Mouse (Mus musculus): Measurements from ENCODE around the gene Ccdc115. TPM values are rescaled to one million over a fixed set of nuclear protein-coding genes. Genes with fewer than 3 reads are reported as not detected.
A peak's percentile ranks its signal among the peaks of the same experiment; 100 is the strongest.

Gene Ccdc115
- polyA plus RNA-seq, 1 experiment from 2014 or later, result 49.1 TPM

DNA sequence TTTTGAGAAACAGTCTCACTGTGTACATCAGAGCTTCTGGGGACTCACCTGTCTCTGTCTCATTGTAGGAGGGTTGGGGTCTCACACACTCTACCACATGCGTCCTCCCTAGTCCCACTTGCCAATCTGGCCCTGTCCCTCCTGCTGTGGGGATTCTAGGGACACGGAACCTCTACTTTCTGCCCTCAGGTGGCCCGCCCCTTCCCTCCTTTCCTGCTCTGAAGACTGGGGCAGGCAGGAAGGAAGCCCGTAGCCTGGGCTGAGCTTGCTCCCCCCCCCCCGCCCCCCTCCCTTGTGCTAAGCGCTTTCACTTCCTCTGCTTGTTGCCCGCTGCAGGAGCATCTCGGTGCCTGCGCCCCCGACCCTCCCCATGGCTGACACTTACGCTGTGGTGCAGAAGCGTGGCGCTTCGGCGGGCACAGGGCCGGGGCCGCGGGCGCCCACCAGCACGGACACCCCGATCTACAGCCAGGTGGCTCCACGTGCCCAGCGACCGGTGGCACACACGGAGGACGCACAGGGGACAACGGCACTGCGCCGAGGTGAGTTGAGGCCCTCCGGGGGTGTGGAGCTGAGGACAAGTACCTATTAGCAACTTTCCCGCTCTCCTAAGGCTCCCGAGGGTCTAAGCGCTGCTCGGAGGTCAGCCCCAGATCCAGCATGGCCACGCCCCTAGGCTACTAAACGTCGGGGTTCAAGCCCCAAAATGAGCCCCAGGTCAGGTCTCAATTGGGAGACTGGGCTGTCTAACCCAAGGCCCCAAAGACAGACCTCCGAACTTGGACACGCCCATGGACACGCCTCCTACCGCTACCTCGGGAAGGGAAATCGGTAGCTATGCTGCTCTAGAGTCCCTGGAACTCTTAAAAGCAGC, 33.2 kb upstream of the Ccdc115 start:
- Histone ChIP-seq H3K27me3 (replicated peaks; ENCODE audit: control insufficient read depth, insufficient read depth, low read length) (peaks cover 7% of the 10 kb centered on the region; the same call in 1 of the 2 replicates), H3K4me3 (ENCODE audit: low read depth, low read length) (peak overlapping the region; percentile 53), H3K36me3 (ENCODE audit: control insufficient read depth, insufficient read depth, low read length) (no peaks in the 10 kb centered on the region), H3K9ac (ENCODE audit: low read depth, low read length) (peak overlapping the region; percentile 63), H3K27ac (replicated peaks; ENCODE audit: low read depth, low read length) (no peak overlapping the region), H3K4me1 (ENCODE audit: control insufficient read depth, insufficient read depth, low read length) (0 out of 2 replicates have a peak, but pooled peaks cover 3% of the 10 kb centered on the region), H3K4me2 (ENCODE audit: low read depth, low read length) (peak overlapping the region; percentile 97), H3K9me3 (ENCODE audit: control insufficient read depth, low read length) (no peaks in the 10 kb centered on the region)
- ATAC-seq (ENCODE audit: low read depth) (peak; percentile 76), DNase-seq (ENCODE audit: low spot score) (peak; percentile 48)
- WGBS, result 1% methylated on average over 38 of the region's 43 CpGs

DNA sequence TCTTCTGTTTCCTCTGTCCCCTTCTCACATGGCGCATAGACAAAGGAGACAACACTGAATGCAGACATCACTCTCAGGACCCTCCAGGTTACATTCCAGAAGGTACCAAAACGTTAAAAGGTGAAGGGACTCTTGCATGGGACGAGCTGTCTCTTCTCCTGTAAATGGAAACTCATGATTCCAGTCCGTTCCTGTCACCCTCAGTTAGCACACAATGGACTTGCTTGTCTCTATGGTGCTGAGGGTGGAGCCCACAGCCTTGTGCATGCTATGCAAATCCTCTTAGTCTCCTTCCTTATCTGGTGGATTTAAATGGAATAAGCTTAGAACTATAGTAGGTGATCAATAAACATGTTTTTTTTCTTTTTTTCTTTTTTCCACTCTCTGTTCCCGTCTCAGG, 30.3 kb upstream of the Ccdc115 start:
- no peak overlapping the region for H3K27ac ChIP-seq (replicated peaks; ENCODE audit: low read depth, low read length)
- H3K4me3 ChIP-seq (ENCODE audit: low read depth, low read length), result no peak overlapping the region
- no peak for ATAC-seq (ENCODE audit: low read depth)

DNA sequence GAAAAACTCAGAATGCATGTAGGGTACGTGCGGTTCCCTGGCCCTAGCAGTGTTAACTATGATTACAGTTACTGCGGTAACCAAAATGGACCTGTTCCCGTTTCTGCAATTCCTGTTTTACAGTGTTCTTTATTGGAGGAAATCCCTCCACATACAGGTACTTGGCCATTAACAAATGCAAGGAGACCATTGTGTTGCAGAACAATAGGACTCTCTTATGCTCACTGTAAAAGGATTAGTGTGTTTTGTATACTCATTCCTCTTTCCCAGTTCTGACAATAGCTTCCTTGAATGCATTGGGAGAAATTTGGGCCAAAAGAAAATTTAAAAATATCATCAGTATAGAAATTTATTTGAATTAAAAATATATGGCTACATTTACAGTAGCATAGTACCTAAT, 29.0 kb upstream of the Ccdc115 start:
- peaks cover 10% of the 10 kb centered on the region; the same call in 1 of the 2 replicates for H3K27me3 ChIP-seq (replicated peaks; ENCODE audit: control insufficient read depth, insufficient read depth, low read length)
- DNase-seq (ENCODE audit: low spot score) (no peak), ATAC-seq (ENCODE audit: low read depth) (no peak)
- H3K36me3 ChIP-seq (ENCODE audit: control insufficient read depth, insufficient read depth, low read length), result no peaks in the 10 kb centered on the region
- no peak overlapping the region for H3K27ac ChIP-seq (replicated peaks; ENCODE audit: low read depth, low read length)
- no peaks in the 10 kb centered on the region for H3K9me3 ChIP-seq (ENCODE audit: control insufficient read depth, low read length)
- H3K4me2 ChIP-seq (ENCODE audit: low read depth, low read length), result no peak overlapping the region
- WGBS, result 68% methylated on average over 4 of the region's 4 CpGs
- 0 out of 2 replicates have a peak, but pooled peaks cover 3% of the 10 kb centered on the region for H3K4me1 ChIP-seq (ENCODE audit: control insufficient read depth, insufficient read depth, low read length)
- H3K9ac ChIP-seq (ENCODE audit: low read depth, low read length), result no peak overlapping the region
- no peak overlapping the region for H3K4me3 ChIP-seq (ENCODE audit: low read depth, low read length)

More for the DNA sequence above, 30.3 kb upstream of the Ccdc115 start:
- 0 out of 2 replicates have a peak, but pooled peaks cover 3% of the 10 kb centered on the region for H3K4me1 ChIP-seq (ENCODE audit: control insufficient read depth, insufficient read depth, low read length)
- H3K9me3 ChIP-seq (ENCODE audit: control insufficient read depth, low read length), result no peaks in the 10 kb centered on the region
- WGBS, result 67% methylated on average over 5 of the region's 5 CpGs
- H3K9ac ChIP-seq (ENCODE audit: low read depth, low read length), result no peak overlapping the region
- DNase-seq (ENCODE audit: low spot score), result no peak
- H3K27me3 ChIP-seq (replicated peaks; ENCODE audit: control insufficient read depth, insufficient read depth, low read length), result peaks cover 7% of the 10 kb centered on the region; the same call in 1 of the 2 replicates
- no peak overlapping the region for H3K4me2 ChIP-seq (ENCODE audit: low read depth, low read length)
- no peaks in the 10 kb centered on the region for H3K36me3 ChIP-seq (ENCODE audit: control insufficient read depth, insufficient read depth, low read length)

DNA sequence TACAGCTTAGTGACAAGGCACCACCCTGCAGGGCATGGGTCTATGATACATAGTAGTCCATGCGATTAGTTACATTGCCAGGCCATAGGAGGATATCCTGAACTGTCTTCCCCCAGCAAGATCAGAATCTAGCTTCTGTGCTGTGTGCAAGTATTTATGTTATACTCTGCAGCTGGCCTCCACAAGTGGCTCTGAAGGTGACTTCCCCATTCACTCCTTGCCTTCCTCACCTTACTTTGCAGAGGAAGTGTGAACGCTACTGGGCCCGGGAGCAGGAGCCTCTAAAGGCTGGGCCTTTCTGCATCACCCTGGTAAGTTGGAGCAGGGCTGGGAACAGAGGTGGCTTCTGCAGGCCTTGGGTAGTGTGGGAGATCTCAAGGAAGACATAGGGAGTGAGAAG, 28.6 kb upstream of the Ccdc115 start:
- no peak overlapping the region for H3K4me2 ChIP-seq (ENCODE audit: low read depth, low read length)
- peaks cover 10% of the 10 kb centered on the region; the same call in 1 of the 2 replicates for H3K27me3 ChIP-seq (replicated peaks; ENCODE audit: control insufficient read depth, insufficient read depth, low read length)
- no peaks in the 10 kb centered on the region for H3K9me3 ChIP-seq (ENCODE audit: control insufficient read depth, low read length)
- WGBS, result 73% methylated on average over 3 of the region's 3 CpGs
- H3K27ac ChIP-seq (replicated peaks; ENCODE audit: low read depth, low read length), result no peak overlapping the region
- no peak for ATAC-seq (ENCODE audit: low read depth)
- H3K36me3 ChIP-seq (ENCODE audit: control insufficient read depth, insufficient read depth, low read length), result no peaks in the 10 kb centered on the region
- no peak for DNase-seq (ENCODE audit: low spot score)
- H3K4me3 ChIP-seq (ENCODE audit: low read depth, low read length), result no peak overlapping the region
- 0 out of 2 replicates have a peak, but pooled peaks cover 3% of the 10 kb centered on the region for H3K4me1 ChIP-seq (ENCODE audit: control insufficient read depth, insufficient read depth, low read length)
- H3K9ac ChIP-seq (ENCODE audit: low read depth, low read length), result no peak overlapping the region

DNA sequence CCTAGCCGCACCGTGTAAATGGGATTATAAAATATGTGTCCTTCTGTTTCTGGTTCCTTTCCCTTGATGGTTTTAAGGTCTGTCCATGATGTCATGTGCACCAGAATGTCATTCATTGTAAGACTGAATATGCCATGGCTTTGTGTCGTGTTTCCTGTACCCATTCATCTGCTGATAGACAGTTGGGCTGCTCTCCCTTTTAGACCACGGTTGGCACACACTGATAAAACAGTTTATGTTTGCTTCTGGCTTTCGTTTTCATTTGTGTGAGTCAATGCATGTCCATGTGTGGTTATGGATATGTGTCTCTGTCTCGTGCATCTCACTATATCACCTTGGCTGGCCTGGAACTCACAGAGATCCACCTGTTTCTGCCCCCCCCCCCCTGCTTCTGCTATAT, 26.0 kb upstream of the Ccdc115 start:
- no peak for ATAC-seq (ENCODE audit: low read depth)
- no peak overlapping the region for H3K27ac ChIP-seq (replicated peaks; ENCODE audit: low read depth, low read length)
- 80% methylated on average over 6 of the region's 6 CpGs for WGBS

DNA sequence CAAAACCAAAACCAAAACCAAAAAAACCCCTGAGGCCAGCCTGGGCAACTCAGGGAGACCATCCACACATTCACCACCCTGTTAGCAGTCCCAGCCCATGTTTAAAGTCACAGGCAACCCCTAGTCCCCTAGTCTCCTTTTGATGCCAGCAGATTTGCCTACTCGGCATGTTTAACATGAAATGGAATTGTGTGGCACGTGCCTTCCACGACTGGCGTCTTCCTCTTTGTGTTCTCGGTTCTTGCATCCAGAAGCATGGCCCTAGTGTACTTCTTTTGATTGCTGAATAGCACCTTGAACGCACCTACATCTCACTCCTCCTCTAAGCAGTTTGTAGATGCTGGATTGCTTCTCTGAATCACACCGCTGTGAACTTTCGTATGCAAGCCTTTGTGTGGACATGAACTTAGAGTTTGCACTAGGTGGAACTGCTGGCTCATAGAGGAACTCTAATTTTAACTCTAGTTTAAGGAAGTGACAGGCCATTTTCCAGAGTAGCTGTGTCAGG, 24.9 kb upstream of the Ccdc115 start:
- DNase-seq (ENCODE audit: low spot score) (no peak), ATAC-seq (ENCODE audit: low read depth) (no peak)
- H3K4me1 ChIP-seq (ENCODE audit: control insufficient read depth, insufficient read depth, low read length), result peaks cover 4% of the 10 kb centered on the region; the same call in 1 of the 2 replicates
- no peak overlapping the region for H3K27ac ChIP-seq (replicated peaks; ENCODE audit: low read depth, low read length)
- no peak overlapping the region for H3K4me2 ChIP-seq (ENCODE audit: low read depth, low read length)
- 89% methylated on average over 8 of the region's 8 CpGs for WGBS
- peaks cover 22% of the 10 kb centered on the region for H3K27me3 ChIP-seq (replicated peaks; ENCODE audit: control insufficient read depth, insufficient read depth, low read length)
- no peaks in the 10 kb centered on the region for H3K36me3 ChIP-seq (ENCODE audit: control insufficient read depth, insufficient read depth, low read length)
- no peak overlapping the region for H3K9ac ChIP-seq (ENCODE audit: low read depth, low read length)
- no peak overlapping the region for H3K4me3 ChIP-seq (ENCODE audit: low read depth, low read length)
- H3K9me3 ChIP-seq (ENCODE audit: control insufficient read depth, low read length), result no peaks in the 10 kb centered on the region

More for the DNA sequence above, 26.0 kb upstream of the Ccdc115 start:
- Histone ChIP-seq H3K9ac (ENCODE audit: low read depth, low read length) (no peak overlapping the region), H3K9me3 (ENCODE audit: control insufficient read depth, low read length) (no peaks in the 10 kb centered on the region), H3K4me3 (ENCODE audit: low read depth, low read length) (no peak overlapping the region), H3K27me3 (replicated peaks; ENCODE audit: control insufficient read depth, insufficient read depth, low read length) (peaks cover 12% of the 10 kb centered on the region), H3K36me3 (ENCODE audit: control insufficient read depth, insufficient read depth, low read length) (no peaks in the 10 kb centered on the region), H3K4me1 (ENCODE audit: control insufficient read depth, insufficient read depth, low read length) (no peaks in the 10 kb centered on the region), H3K4me2 (ENCODE audit: low read depth, low read length) (no peak overlapping the region)
- DNase-seq (ENCODE audit: low spot score), result no peak

DNA sequence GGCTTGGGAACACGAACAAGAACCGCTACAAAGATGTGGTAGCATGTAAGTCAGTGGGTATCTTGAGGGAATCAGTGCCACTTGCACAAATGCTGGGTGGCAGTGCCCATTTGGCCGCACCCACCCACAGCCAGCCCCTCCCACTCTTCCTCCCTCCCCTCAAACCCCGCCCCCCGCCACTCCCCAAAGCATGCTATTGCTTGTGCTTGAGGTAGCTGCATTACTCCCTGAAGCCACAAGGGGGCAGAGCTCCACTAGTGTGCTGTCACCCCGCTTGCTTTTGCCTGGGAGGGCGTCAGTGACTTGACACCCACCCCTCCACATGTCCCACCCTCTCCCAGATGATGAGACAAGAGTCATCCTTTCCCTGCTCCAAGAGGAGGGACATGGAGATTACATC, 23.3 kb upstream of the Ccdc115 start:
- no peak for ATAC-seq (ENCODE audit: low read depth)
- peaks cover 4% of the 10 kb centered on the region; the same call in 1 of the 2 replicates for H3K4me1 ChIP-seq (ENCODE audit: control insufficient read depth, insufficient read depth, low read length)
- no peak overlapping the region for H3K4me2 ChIP-seq (ENCODE audit: low read depth, low read length)
- H3K9me3 ChIP-seq (ENCODE audit: control insufficient read depth, low read length), result no peaks in the 10 kb centered on the region
- H3K9ac ChIP-seq (ENCODE audit: low read depth, low read length), result no peak overlapping the region
- H3K4me3 ChIP-seq (ENCODE audit: low read depth, low read length), result no peak overlapping the region
- H3K27me3 ChIP-seq (replicated peaks; ENCODE audit: control insufficient read depth, insufficient read depth, low read length), result peaks cover 37% of the 10 kb centered on the region
- DNase-seq (ENCODE audit: low spot score), result peak; percentile 51
- H3K36me3 ChIP-seq (ENCODE audit: control insufficient read depth, insufficient read depth, low read length), result no peaks in the 10 kb centered on the region
- WGBS, result 19% methylated on average over 5 of the region's 7 CpGs
- H3K27ac ChIP-seq (replicated peaks; ENCODE audit: low read depth, low read length), result no peak overlapping the region

DNA sequence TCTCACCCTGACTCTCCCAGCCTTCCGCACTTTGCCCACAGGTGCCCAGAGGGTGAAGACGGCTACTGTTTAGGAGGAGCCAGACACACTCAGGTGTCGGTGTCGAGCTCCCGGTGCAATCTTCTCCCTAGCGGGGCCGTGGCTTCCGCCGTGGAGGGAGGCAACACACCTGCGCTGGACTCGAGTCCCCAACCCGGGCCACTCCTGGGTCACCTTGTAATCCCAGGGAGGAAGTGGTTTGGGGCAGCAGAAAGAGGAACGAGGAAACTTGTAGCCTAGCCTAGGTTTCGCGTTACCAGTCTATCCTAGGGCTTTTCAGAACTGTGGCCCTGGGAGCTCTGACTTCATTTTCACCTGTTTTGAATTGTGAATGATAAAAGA, 20.6 kb upstream of the Ccdc115 start:
- Histone ChIP-seq H3K27ac (replicated peaks; ENCODE audit: low read depth, low read length) (no peak overlapping the region), H3K36me3 (ENCODE audit: control insufficient read depth, insufficient read depth, low read length) (no peaks in the 10 kb centered on the region), H3K4me1 (ENCODE audit: control insufficient read depth, insufficient read depth, low read length) (peaks cover 4% of the 10 kb centered on the region; the same call in 1 of the 2 replicates), H3K4me2 (ENCODE audit: low read depth, low read length) (peak overlapping the region; percentile 72), H3K4me3 (ENCODE audit: low read depth, low read length) (peak overlapping the region; percentile 47), H3K27me3 (replicated peaks; ENCODE audit: control insufficient read depth, insufficient read depth, low read length) (peaks cover 46% of the 10 kb centered on the region), H3K9me3 (ENCODE audit: control insufficient read depth, low read length) (no peaks in the 10 kb centered on the region), H3K9ac (ENCODE audit: low read depth, low read length) (peak overlapping the region; percentile 43)
- under 1% methylated on average over 15 of the region's 15 CpGs for WGBS
- no peak for DNase-seq (ENCODE audit: low spot score)
- ATAC-seq (ENCODE audit: low read depth), result 0 out of 2 replicates have a peak, but pooled peaks have one; percentile 8
